ENCODE assay signal across 8 mouse cellular contexts in the genomic region with DNA sequence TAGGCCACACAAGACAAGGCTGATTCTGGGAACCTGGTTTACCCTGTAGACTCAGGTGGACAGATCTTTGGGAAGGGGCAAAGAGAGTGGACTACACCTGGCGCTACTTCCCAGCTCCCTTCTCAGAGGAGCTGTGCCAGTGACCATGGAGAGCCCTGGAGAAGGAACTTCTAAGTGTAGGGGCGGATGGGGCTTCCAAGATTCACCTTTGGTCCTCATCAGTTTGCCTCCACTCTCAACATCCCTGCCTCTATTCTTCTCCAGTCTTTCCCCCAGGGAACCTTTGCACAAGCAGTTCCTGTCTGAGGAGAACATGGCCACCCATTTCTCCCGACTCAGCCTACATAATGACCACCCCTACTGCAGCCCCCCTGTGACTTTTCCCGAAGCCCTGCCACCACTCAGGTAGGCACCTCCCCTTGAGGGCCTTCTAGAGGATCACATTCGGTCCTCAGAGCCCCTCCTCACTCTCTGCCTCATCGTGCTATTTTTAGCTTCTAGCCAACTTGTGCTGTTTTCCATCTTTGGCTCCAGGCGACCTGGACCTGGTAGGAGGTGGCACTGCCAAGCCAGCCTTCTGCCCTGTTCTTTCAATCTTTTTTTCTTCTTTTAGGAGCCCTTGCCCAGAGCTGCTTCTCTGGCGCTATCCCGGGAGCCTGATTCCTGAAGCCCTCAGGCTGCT. TPM values are rescaled to one million over a fixed set of nuclear protein-coding genes. Genes with fewer than 3 reads are reported as not detected.
DNase-seq lines count a peak whose midpoint lies in the region; ATAC-seq and TF ChIP-seq lines count a peak whose summit lies in the region.

No protein-coding gene starts in this region.

- TF ChIP-seq POLR2A in bone marrow, adult 2 months (IDR thresholded peaks at IDR 0.05; ENCODE audit: borderline replicate concordance, control insufficient read depth, low read depth, low read length), result no peak
- peak; percentile 15 for TF ChIP-seq POLR2A in myocyte (IDR thresholded peaks at IDR 0.05; ENCODE audit: insufficient read length, low read depth)

- no peak overlapping the region for H3K27ac ChIP-seq in kidney, embryonic 14.5 days (ENCODE audit: low read depth, low read length)
- H3K27ac ChIP-seq in bone marrow, adult 2 months (ENCODE audit: control insufficient read depth, insufficient read depth, low read depth, low read length, poor library complexity), result peak overlapping the region; percentile 12; the same call in 1 of the 2 replicates
- peak overlapping the region; percentile 89 for H3K27ac ChIP-seq in kidney, embryonic 16.5 days (ENCODE audit: low read length)

- peaks cover 9% of the 10 kb centered on the region; the same call in 1 of the 2 replicates for H3K36me3 ChIP-seq in kidney, embryonic 14.5 days (ENCODE audit: control insufficient read depth, insufficient read depth, low read length)
- peaks cover 4% of the 10 kb centered on the region for H3K36me3 ChIP-seq in kidney, embryonic 16.5 days (ENCODE audit: insufficient read depth, low read length)
- H3K36me3 ChIP-seq in myocyte (ENCODE audit: control insufficient read depth, insufficient read depth), result peaks cover 14% of the 10 kb centered on the region

- peak overlapping the region; percentile 59 for H3K4me3 ChIP-seq in kidney, embryonic 14.5 days (ENCODE audit: low read length)
- peak overlapping the region; percentile 78 for H3K4me3 ChIP-seq in bone marrow, adult 2 months (replicated peaks; ENCODE audit: control insufficient read depth, low read depth, low read length)
- peak overlapping the region; percentile 63 for H3K4me3 ChIP-seq in kidney, embryonic 16.5 days (ENCODE audit: low read length)
- H3K4me3 ChIP-seq in myocyte, result peak overlapping the region; percentile 99

- H3K27me3 ChIP-seq in kidney, embryonic 14.5 days (ENCODE audit: control insufficient read depth, insufficient read depth, low read length), result peaks cover 5% of the 10 kb centered on the region
- peaks cover 11% of the 10 kb centered on the region for H3K27me3 ChIP-seq in kidney, embryonic 16.5 days (ENCODE audit: insufficient read depth, low read length)
- no peaks in the 10 kb centered on the region for H3K27me3 ChIP-seq in myocyte (ENCODE audit: control insufficient read depth, insufficient read depth, insufficient read length)

- H3K4me2 ChIP-seq in kidney, embryonic 14.5 days (replicated peaks; ENCODE audit: low read depth, low read length), result peak overlapping the region; percentile 56
- H3K4me2 ChIP-seq in kidney, embryonic 16.5 days (replicated peaks; ENCODE audit: low read depth, low read length), result peak overlapping the region; percentile 91
- peak overlapping the region; percentile 99 for H3K4me2 ChIP-seq in myocyte (ENCODE audit: low read depth)

- no peak for DNase-seq in kidney, postnatal 14 days
- DNase-seq in heart, adult 18-20 months, result peak; percentile 64
- no peak for DNase-seq in right cerebral cortex, postnatal 14 days
- no peak for DNase-seq in ovary, postnatal 14 days (ENCODE audit: low spot score)

- TF ChIP-seq CTCF in bone marrow, adult 2 months (IDR thresholded peaks at IDR 0.05; ENCODE audit: control insufficient read depth, insufficient read depth, low read length), result no peak

- H3K9me3 ChIP-seq in kidney, embryonic 14.5 days (ENCODE audit: control insufficient read depth, low read length), result no peaks in the 10 kb centered on the region
- no peaks in the 10 kb centered on the region for H3K9me3 ChIP-seq in kidney, embryonic 16.5 days (ENCODE audit: low read length)

- peaks cover 38% of the 10 kb centered on the region; the same call in 1 of the 2 replicates for H3K4me1 ChIP-seq in kidney, embryonic 14.5 days (ENCODE audit: control insufficient read depth, insufficient read depth, low read length)
- H3K4me1 ChIP-seq in bone marrow, adult 2 months (ENCODE audit: control insufficient read depth, insufficient read depth, low read length), result 0 out of 2 replicates have a peak, but pooled peaks cover 1% of the 10 kb centered on the region
- H3K4me1 ChIP-seq in kidney, embryonic 16.5 days (ENCODE audit: insufficient read depth, low read length), result peaks cover 38% of the 10 kb centered on the region

- H3K9ac ChIP-seq in kidney, embryonic 14.5 days (ENCODE audit: low read depth, low read length), result peak overlapping the region; percentile 66
- peak overlapping the region; percentile 82 for H3K9ac ChIP-seq in kidney, embryonic 16.5 days (replicated peaks; ENCODE audit: low read length)

- peak overlapping the region; percentile 15 for H3ac ChIP-seq in myocyte (ENCODE audit: control insufficient read depth, insufficient read length)

- WGBS in kidney, embryonic 14.5 days, result 35% methylated on average over 9 of the region's 9 CpGs
- 58% methylated on average over 9 of the region's 9 CpGs for WGBS in bone marrow, adult 2 months
- WGBS in kidney, embryonic 16.5 days, result 30% methylated on average over 9 of the region's 9 CpGs

- no peak for ATAC-seq in kidney, embryonic 14.5 days (ENCODE audit: low FRiP score, low TSS enrichment)
- no peak; the same call in 1 of the 2 replicates for ATAC-seq in kidney, embryonic 16.5 days (ENCODE audit: low FRiP score, low TSS enrichment)

- H3K79me2 ChIP-seq in myocyte (ENCODE audit: control insufficient read depth, insufficient read depth), result peaks cover 34% of the 10 kb centered on the region

TF ChIP-seq in myocyte, 11 proteins besides CTCF, POLR2A, EP300 and RAD21:
- TF ChIP-seq MYOG (IDR thresholded peaks at IDR 0.05; ENCODE audit: control insufficient read depth in 1 of 3, insufficient read depth in 1 of 3, insufficient read length in 2 of 3, low read depth in 2 of 3), result no peak
- no peak for TF ChIP-seq REST (IDR thresholded peaks at IDR 0.05; ENCODE audit: insufficient read depth, insufficient read length)
- TF ChIP-seq MAX (IDR thresholded peaks at IDR 0.05; ENCODE audit: low read depth), result no peak
- no peak for TF ChIP-seq CEBPB (IDR thresholded peaks at IDR 0.05; ENCODE audit: insufficient read depth, poor library complexity, severe bottlenecking)
- no peak for TF ChIP-seq POLR2AphosphoS2 (IDR thresholded peaks at IDR 0.05; ENCODE audit: insufficient read length, low read depth)
- no peak for TF ChIP-seq USF1 (IDR thresholded peaks at IDR 0.05; ENCODE audit: low read depth)
- no peak for TF ChIP-seq SRF (IDR thresholded peaks at IDR 0.05; ENCODE audit: control insufficient read depth, insufficient read length, low read depth)

RNA-seq across cellular contexts. Expression of a gene that starts 0.7 kb away (rescaled TPM):
- polyA plus RNA-seq in kidney, embryonic 14.5 days (2014; fragmentation: Nextera tagmentation; extraction: Ambion mirVana), result 53.0 and 62.9 TPM in 2 replicates
- polyA plus RNA-seq in bone marrow, adult 2 months (2011; ENCODE audit: insufficient read depth, insufficient read length, low replicate concordance, missing spikeins), result 15.1 and 27.9 TPM in 2 replicates
- total RNA-seq in heart, adult 18-20 months (2021), result 10 to 100 TPM; 11.0 to 11.2 TPM
- 59.8 and 65.5 TPM in 2 replicates for polyA plus RNA-seq in kidney, embryonic 16.5 days (2015; fragmentation: Nextera tagmentation; extraction: Ambion mirVana)
- 30.1 TPM for polyA plus RNA-seq in myocyte (2012; fragmentation: generic; extraction: Trizol)

RNA-seq across cellular contexts. Expression of a gene that starts 1.0 kb away (rescaled TPM):
- polyA plus RNA-seq in kidney, embryonic 14.5 days (2014; fragmentation: Nextera tagmentation; extraction: Ambion mirVana), result 61.9 and 83.8 TPM in 2 replicates
- polyA plus RNA-seq in bone marrow, adult 2 months (2011; ENCODE audit: insufficient read depth, insufficient read length, low replicate concordance, missing spikeins), result 28.3 and 54.3 TPM in 2 replicates
- 100 to 1,000 TPM; 191 to 199 TPM for total RNA-seq in heart, adult 18-20 months (2021)
- 73.4 and 83.7 TPM in 2 replicates for polyA plus RNA-seq in kidney, embryonic 16.5 days (2015; fragmentation: Nextera tagmentation; extraction: Ambion mirVana)
- 199 TPM for polyA plus RNA-seq in myocyte (2012; fragmentation: generic; extraction: Trizol)

RNA-seq across cellular contexts. Expression of a gene that starts 2.9 kb away (rescaled TPM):
- 14.5 and 16.4 TPM in 2 replicates for polyA plus RNA-seq in kidney, embryonic 14.5 days (2014; fragmentation: Nextera tagmentation; extraction: Ambion mirVana)
- polyA plus RNA-seq in bone marrow, adult 2 months (2011; ENCODE audit: insufficient read depth, insufficient read length, low replicate concordance, missing spikeins), result 18.0 TPM in 1 of 2 replicates, not detected in the other
- total RNA-seq in heart, adult 18-20 months (2021), result 10 to 100 TPM; 63.7 to 89.9 TPM
- 28.9 and 31.2 TPM in 2 replicates for polyA plus RNA-seq in kidney, embryonic 16.5 days (2015; fragmentation: Nextera tagmentation; extraction: Ambion mirVana)
- polyA plus RNA-seq in myocyte (2012; fragmentation: generic; extraction: Trizol), result 328 TPM

RNA-seq across cellular contexts. Expression of a gene that starts 4.6 kb away (rescaled TPM):
- polyA plus RNA-seq in kidney, embryonic 14.5 days (2014; fragmentation: Nextera tagmentation; extraction: Ambion mirVana), result 153 and 181 TPM in 2 replicates
- polyA plus RNA-seq in bone marrow, adult 2 months (2011; ENCODE audit: insufficient read depth, insufficient read length, low replicate concordance, missing spikeins), result 4.2 TPM in 1 of 2 replicates, not detected in the other
- total RNA-seq in heart, adult 18-20 months (2021), result not detected
- 242 and 253 TPM in 2 replicates for polyA plus RNA-seq in kidney, embryonic 16.5 days (2015; fragmentation: Nextera tagmentation; extraction: Ambion mirVana)
- not detected for polyA plus RNA-seq in myocyte (2012; fragmentation: generic; extraction: Trizol)

RNA-seq across cellular contexts. Expression of a gene that starts 9.4 kb away (rescaled TPM):
- polyA plus RNA-seq in kidney, embryonic 14.5 days (2014; fragmentation: Nextera tagmentation; extraction: Ambion mirVana), result 63.7 and 65.5 TPM in 2 replicates
- not detected in 2 replicates for polyA plus RNA-seq in bone marrow, adult 2 months (2011; ENCODE audit: insufficient read depth, insufficient read length, low replicate concordance, missing spikeins)
- not detected for total RNA-seq in heart, adult 18-20 months (2021)
- 60.0 and 63.5 TPM in 2 replicates for polyA plus RNA-seq in kidney, embryonic 16.5 days (2015; fragmentation: Nextera tagmentation; extraction: Ambion mirVana)
- polyA plus RNA-seq in myocyte (2012; fragmentation: generic; extraction: Trizol), result 0.24 TPM

Comparison
In these comparisons a context has a peak if more than half of its experiments do, and no peak if none do; other contexts are left out.
1. DNase-seq: peak in heart, adult 18-20 months (2 of 2); none in kidney, postnatal 14 days (single experiment), right cerebral cortex, postnatal 14 days (single experiment) and ovary, postnatal 14 days (single experiment).
2. RNA of a gene that starts 2.9 kb away (polyA plus RNA-seq): 328 TPM in myocyte (single experiment); 28.9 to 31.2 TPM in kidney, embryonic 16.5 days, 18.0 TPM in bone marrow, adult 2 months and 14.5 to 16.4 TPM in kidney, embryonic 14.5 days; every median in the first group is over 10 times any median in the second.
3. Peak in every context shown above with its lines, with median percentiles within 50 percentile points of each other: H3K4me2 ChIP-seq and H3K4me3 ChIP-seq.